Mouse (Mus musculus) MEL (cell line): Measurements from ENCODE around the gene Lca5.

Source experiments
- GATA1 ChIP-seq: IDR thresholded peaks from 2 replicates; pipeline ENCODE4 v1.6.1; 2011; ENCODE audit warnings: low read depth, low read length, improper control_type of control experiment
- MAX ChIP-seq: IDR thresholded peaks from 2 replicates; pipeline ENCODE4 v1.6.1; 2011; ENCODE audit warnings: low read length, improper control_type of control experiment
- POLR2A ChIP-seq, 2 experiments: IDR thresholded peaks; 2 replicates each; pipeline ENCODE4 v1.6.1; 2011 to 2012; ENCODE audit warnings: low read length in 2 of 2, mild to moderate bottlenecking in 2 of 2, control low read depth in 1 of 2, improper control_type of control experiment in 1 of 2, low read depth in 1 of 2, moderate library complexity in 1 of 2; ENCODE audit not compliant: control insufficient read depth in 1 of 2, insufficient read depth in 1 of 2, poor library complexity in 1 of 2
- POLR2AphosphoS2 ChIP-seq: IDR thresholded peaks from 2 replicates; pipeline ENCODE4 v1.6.1; 2011; ENCODE audit warnings: low read length, improper control_type of control experiment
- SMC3 ChIP-seq: IDR thresholded peaks from 2 replicates; pipeline ENCODE4 v1.6.1; 2011; ENCODE audit warnings: low read depth, low read length, improper control_type of control experiment

DNA sequence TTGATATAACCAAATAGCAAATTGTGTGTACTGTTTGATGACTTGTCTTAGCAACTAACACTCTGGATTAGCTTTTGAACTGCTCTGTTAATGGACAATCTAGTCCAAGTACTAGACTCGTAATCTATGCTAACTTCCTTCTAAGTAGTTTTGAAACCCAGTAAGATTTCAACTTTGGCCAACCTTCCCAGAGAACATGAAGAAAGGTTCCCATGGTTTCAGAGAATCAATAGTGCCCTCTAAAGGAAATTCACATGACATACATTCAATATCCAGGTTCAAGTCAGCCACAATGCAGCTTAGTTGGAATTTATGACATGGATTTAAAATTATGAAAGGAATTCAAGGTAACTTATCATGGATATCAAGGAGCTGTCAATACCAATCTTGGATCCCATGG, 70.0 kb downstream of the Lca5 start:
- no peak for TF ChIP-seq POLR2A (IDR thresholded peaks at IDR 0.05; ENCODE audit: control insufficient read depth in 1 of 2, insufficient read depth in 1 of 2, low read depth in 1 of 2, low read length in 2 of 2, poor library complexity in 1 of 2)
- TF ChIP-seq MAX: no peak
- no peak for TF ChIP-seq GATA1
- no peak for TF ChIP-seq POLR2AphosphoS2
- TF ChIP-seq SMC3: no peak
